Mouse (Mus musculus) MEL (cell line): ENCODE results near the gene Sars2. TPM values are rescaled to one million over a fixed set of nuclear protein-coding genes. Genes with fewer than 3 reads are reported as not detected.

Experiments used
- DNase-seq: peaks from one replicate; pipeline ENCODE4 v3.0.0; 2011; ENCODE audit warnings: low read depth, low spot score
- H3K27ac ChIP-seq: 2 replicates; pipeline ENCODE4 v1.5.1; 2012; ENCODE audit warnings: low read depth, mild to moderate bottlenecking, control low read depth, low read length, moderate library complexity; ENCODE audit not compliant: control insufficient read depth
- H3K27me3 ChIP-seq, 2 experiments: fragments of 150-350 bp in 1 of 2; sonication (generic) in 1 of 2; 2 replicates each; pipeline ENCODE4 v1.6.1; 2012; ENCODE audit warnings: low read length in 2 of 2, mild to moderate bottlenecking in 2 of 2, improper control_type of control experiment in 1 of 2, moderate library complexity in 1 of 2; ENCODE audit not compliant: insufficient read depth in 2 of 2, control insufficient read depth in 1 of 2
- H3K36me3 ChIP-seq, 2 experiments: 2 replicates each; pipeline ENCODE4 v1.6.1; 2012 to 2014; ENCODE audit warnings: low read length in 2 of 2, improper control_type of control experiment in 1 of 2, inconsistent platforms in 1 of 2, mild to moderate bottlenecking in 1 of 2; ENCODE audit not compliant: insufficient read depth in 2 of 2, control insufficient read depth in 1 of 2
- H3K4me1 ChIP-seq, 2 experiments: fragments of 150-350 bp in 1 of 2; sonication (generic) in 1 of 2; 2 replicates each; pipeline ENCODE4 v1.6.1; 2012; ENCODE audit warnings: low read length in 2 of 2, improper control_type of control experiment in 1 of 2, mild to moderate bottlenecking in 1 of 2; ENCODE audit not compliant: insufficient read depth in 2 of 2, control insufficient read depth in 1 of 2
- H3K4me3 ChIP-seq, 2 experiments: fragments of 150-350 bp in 1 of 2; sonication (generic) in 1 of 2; 2 replicates each; pipeline ENCODE4 v1.5.1; 2012; ENCODE audit warnings: low read depth in 2 of 2, low read length in 2 of 2, mild to moderate bottlenecking in 2 of 2, moderate library complexity in 2 of 2, control low read depth in 1 of 2, improper control_type of control experiment in 1 of 2; ENCODE audit not compliant: control insufficient read depth in 1 of 2, insufficient read depth in 1 of 2
- H3K79me2 ChIP-seq: 2 replicates; pipeline ENCODE4 v1.6.1; 2012; ENCODE audit warnings: mild to moderate bottlenecking, low read length, moderate library complexity; ENCODE audit not compliant: control insufficient read depth, poor library complexity, insufficient read depth
- H3K9ac ChIP-seq: 2 replicates; pipeline ENCODE4 v1.6.1; 2012; ENCODE audit warnings: low read depth, mild to moderate bottlenecking, control low read depth, low read length, moderate library complexity; ENCODE audit not compliant: control insufficient read depth, poor library complexity, severe bottlenecking
- H3K9me3 ChIP-seq: fragments of 150-350 bp; sonication (generic); replicated peaks from 2 replicates; pipeline ENCODE4 v1.6.1; 2012; ENCODE audit warnings: mild to moderate bottlenecking, low read length, improper control_type of control experiment, moderate library complexity; ENCODE audit not compliant: insufficient read depth
- CHD2 ChIP-seq: IDR thresholded peaks from 2 replicates; pipeline ENCODE4 v1.6.1; 2011; ENCODE audit warnings: low read length, improper control_type of control experiment
- CTCF ChIP-seq, 3 experiments: IDR thresholded peaks in 2 of 3; conservative IDR thresholded peaks in 1 of 3; 2 replicates each; pipeline ENCODE4 v1.5.1; 2011 to 2012; ENCODE audit warnings: low read length in 3 of 3, low read depth in 2 of 3, mild to moderate bottlenecking in 2 of 3, improper control_type of control experiment in 1 of 3, inconsistent platforms in 1 of 3, mixed read lengths in 1 of 3, moderate library complexity in 1 of 3; ENCODE audit not compliant: control insufficient read depth in 1 of 3, insufficient read depth in 1 of 3, poor library complexity in 1 of 3, severe bottlenecking in 1 of 3
- E2F4 ChIP-seq: IDR thresholded peaks from 2 replicates; pipeline ENCODE4 v1.6.1; 2011; ENCODE audit warnings: low read depth, low read length, improper control_type of control experiment, borderline replicate concordance
- ELF1 ChIP-seq: IDR thresholded peaks from 2 replicates; pipeline ENCODE4 v1.6.1; 2014; ENCODE audit warnings: low read depth, mild to moderate bottlenecking, inconsistent platforms, low read length, improper control_type of control experiment, moderate library complexity
- ETS1 ChIP-seq: IDR thresholded peaks from 2 replicates; pipeline ENCODE4 v1.6.1; 2012; ENCODE audit warnings: low read depth, mild to moderate bottlenecking, inconsistent platforms, low read length, improper control_type of control experiment, moderate library complexity
- GABPA ChIP-seq: IDR thresholded peaks from 2 replicates; pipeline ENCODE4 v1.6.1; 2012; ENCODE audit warnings: low read depth, mild to moderate bottlenecking, inconsistent platforms, low read length, improper control_type of control experiment, moderate library complexity
- MAFK ChIP-seq: IDR thresholded peaks from 2 replicates; pipeline ENCODE4 v1.6.1; 2011; ENCODE audit warnings: low read depth, mild to moderate bottlenecking, low read length, improper control_type of control experiment, borderline replicate concordance
- MAX ChIP-seq: IDR thresholded peaks from 2 replicates; pipeline ENCODE4 v1.6.1; 2011; ENCODE audit warnings: low read length, improper control_type of control experiment
- MAZ ChIP-seq: IDR thresholded peaks from 2 replicates; pipeline ENCODE4 v1.6.1; 2012; ENCODE audit warnings: low read depth, mild to moderate bottlenecking, inconsistent platforms, low read length, improper control_type of control experiment
- MXI1 ChIP-seq: IDR thresholded peaks from 2 replicates; pipeline ENCODE4 v1.6.1; 2011; ENCODE audit warnings: mild to moderate bottlenecking, low read depth, low read length, improper control_type of control experiment
- MYB ChIP-seq: IDR thresholded peaks from 2 replicates; pipeline ENCODE4 v1.6.1; 2011; ENCODE audit warnings: mild to moderate bottlenecking, low read depth, low read length, improper control_type of control experiment
- NELFE ChIP-seq: IDR thresholded peaks from 2 replicates; pipeline ENCODE4 v1.6.1; 2011; ENCODE audit warnings: low read depth, low read length, improper control_type of control experiment
- NRF1 ChIP-seq: IDR thresholded peaks from 2 replicates; pipeline ENCODE4 v1.6.1; 2014; ENCODE audit warnings: low read depth, mild to moderate bottlenecking, inconsistent platforms, low read length, improper control_type of control experiment, moderate library complexity; ENCODE audit not compliant: poor library complexity, insufficient read depth, severe bottlenecking
- POLR2A ChIP-seq, 2 experiments: IDR thresholded peaks; 2 replicates each; pipeline ENCODE4 v1.6.1; 2011 to 2012; ENCODE audit warnings: low read length in 2 of 2, mild to moderate bottlenecking in 2 of 2, control low read depth in 1 of 2, improper control_type of control experiment in 1 of 2, low read depth in 1 of 2, moderate library complexity in 1 of 2; ENCODE audit not compliant: control insufficient read depth in 1 of 2, insufficient read depth in 1 of 2, poor library complexity in 1 of 2
- POLR2AphosphoS5 ChIP-seq: IDR thresholded peaks from 2 replicates; pipeline ENCODE4 v1.6.1; 2012; ENCODE audit warnings: low read depth, borderline replicate concordance, mild to moderate bottlenecking, inconsistent platforms, low read length, moderate library complexity, mixed read lengths
- RAD21 ChIP-seq: IDR thresholded peaks from 2 replicates; pipeline ENCODE4 v1.6.1; 2011; ENCODE audit warnings: mild to moderate bottlenecking, low read depth, low read length, improper control_type of control experiment
- SIN3A ChIP-seq: IDR thresholded peaks from 2 replicates; pipeline ENCODE4 v1.6.1; 2012; ENCODE audit warnings: low read length, improper control_type of control experiment, inconsistent platforms
- UBTF ChIP-seq: IDR thresholded peaks from 2 replicates; pipeline ENCODE4 v1.6.1; 2012; ENCODE audit warnings: low read depth, mild to moderate bottlenecking, inconsistent platforms, low read length, improper control_type of control experiment, moderate library complexity, borderline replicate concordance; ENCODE audit not compliant: insufficient read depth
- ZKSCAN1 ChIP-seq: IDR thresholded peaks from 2 replicates; pipeline ENCODE4 v1.6.1; 2012; ENCODE audit warnings: low read depth, mild to moderate bottlenecking, inconsistent platforms, low read length, improper control_type of control experiment, moderate library complexity
- ZMIZ1 ChIP-seq: IDR thresholded peaks from 2 replicates; pipeline ENCODE4 v1.6.1; 2012; ENCODE audit warnings: low read depth, mild to moderate bottlenecking, inconsistent platforms, low read length, improper control_type of control experiment, moderate library complexity
- polyA plus RNA-seq, 2 experiments: library from polyadenylated mRNA; stranded (reverse) in 1 of 2; unstranded in 1 of 2; fragments of >175 nt in 1 of 2; fragments of >200 nt in 1 of 2; gene quantifications; 2 replicates each; pipeline versions ENCODE4 v1.2.1 to v1.2.4; 2012; ENCODE audit warnings: low replicate concordance in 2 of 2, low read depth in 1 of 2; ENCODE audit not compliant: insufficient read length in 2 of 2, insufficient read depth in 1 of 2, missing spikeins in 1 of 2
- total RNA-seq: library from RNA; depleted of rRNA; stranded (reverse); fragments of 300-350 nt; gene quantifications from 2 replicates; pipeline ENCODE4 v1.2.3, GENCODE M21; 2012

Gene Sars2
- total and polyA plus RNA-seq, 3 experiments, result 19.2 to 51.4 TPM; not detected in 1

GRCm38 (mm10) chr7:28756079-28756478 lies 14.3 kb downstream of the Sars2 start, which contains the start of gene Ccer2:
Gene Ccer2 (plus strand): TSS chr7:28756174.
- no peak for TF ChIP-seq E2F4
- no peak for TF ChIP-seq SIN3A
- TF ChIP-seq ZMIZ1, result no peak
- no peak for TF ChIP-seq POLR2AphosphoS5
- no peak within 1 kb of the TSS for H3K9ac ChIP-seq
- no peaks in the 10 kb centered on the region for H3K9me3 ChIP-seq
- H3K79me2 ChIP-seq, result no peaks in the 10 kb centered on the region
- no peaks in the 10 kb centered on the region; a peak in 1 of 4 replicates for H3K36me3 ChIP-seq
- no peaks in the 10 kb centered on the region for H3K4me1 ChIP-seq
- H3K27me3 ChIP-seq, result no peaks in the 10 kb centered on the region
- no peak within 1 kb of the TSS for H3K27ac ChIP-seq
- DNase-seq, result no peak
- H3K4me3 ChIP-seq, result no peak within 1 kb of the TSS

GRCm38 (mm10) chr7:28758623-28759022 lies 16.8 kb downstream of the Sars2 start:
- Histone ChIP-seq H3K27ac (no peak overlapping the region), H3K79me2 (no peaks in the 10 kb centered on the region), H3K36me3 (no peaks in the 10 kb centered on the region; a peak in 1 of 4 replicates), H3K9me3 (no peaks in the 10 kb centered on the region), H3K9ac (no peak overlapping the region)
- no peak for TF ChIP-seq NELFE
- TF ChIP-seq ZMIZ1, result no peak
- no peak for TF ChIP-seq MAFK
- TF ChIP-seq CHD2, result no peak
- TF ChIP-seq ETS1, result no peak
- TF ChIP-seq NRF1, result no peak
- no peak for TF ChIP-seq POLR2A (IDR thresholded peaks at IDR 0.05; ENCODE audit: control insufficient read depth in 1 of 2, insufficient read depth in 1 of 2, low read depth in 1 of 2, low read length in 2 of 2, poor library complexity in 1 of 2)
- TF ChIP-seq UBTF, result no peak
- TF ChIP-seq GABPA, result no peak
- TF ChIP-seq E2F4, result no peak
- TF ChIP-seq ZKSCAN1, result no peak
- no peak for TF ChIP-seq MXI1
- no peak for TF ChIP-seq CTCF (IDR thresholded peaks at IDR 0.05 in 2 of 3, conservative IDR thresholded peaks at IDR 0.05 in 1 of 3; ENCODE audit: control insufficient read depth in 1 of 3, insufficient read depth in 1 of 3, low read depth in 2 of 3, low read length in 3 of 3, poor library complexity in 1 of 3, severe bottlenecking in 1 of 3)
- TF ChIP-seq RAD21, result no peak
- no peak for TF ChIP-seq MAX
- no peak for TF ChIP-seq MAZ
- TF ChIP-seq ELF1, result no peak
- no peak for TF ChIP-seq MYB
- TF ChIP-seq, all 39 proteins: peak for 0
- no peaks in the 10 kb centered on the region for H3K4me1 ChIP-seq
- H3K4me3 ChIP-seq, result no peak overlapping the region
- no peaks in the 10 kb centered on the region for H3K27me3 ChIP-seq
- no peak for DNase-seq
